Mouse (Mus musculus) liver, embryonic 14.5 days (tissue): Measurements from ENCODE around the gene Usp34.

Experiments used
- CTCF ChIP-seq: IDR thresholded peaks from 2 replicates; pipeline ENCODE4 v1.5.1; 2016; ENCODE audit warnings: antibody characterized with exemption, low read depth, control low read depth
- EP300 ChIP-seq: IDR thresholded peaks from 2 replicates; pipeline ENCODE4 v1.6.1; 2016; ENCODE audit warnings: antibody characterized with exemption, low read depth

- no peak for TF ChIP-seq CTCF
- no peak for TF ChIP-seq EP300
These were observed 191.2 kb downstream of the Usp34 start, which contains the start of gene Ahsa2 for GRCm38 (mm10) chr11:23497718-23498509.
